Comparison of ENCODE assay signal across 10 mouse cellular contexts in the genomic region with DNA sequence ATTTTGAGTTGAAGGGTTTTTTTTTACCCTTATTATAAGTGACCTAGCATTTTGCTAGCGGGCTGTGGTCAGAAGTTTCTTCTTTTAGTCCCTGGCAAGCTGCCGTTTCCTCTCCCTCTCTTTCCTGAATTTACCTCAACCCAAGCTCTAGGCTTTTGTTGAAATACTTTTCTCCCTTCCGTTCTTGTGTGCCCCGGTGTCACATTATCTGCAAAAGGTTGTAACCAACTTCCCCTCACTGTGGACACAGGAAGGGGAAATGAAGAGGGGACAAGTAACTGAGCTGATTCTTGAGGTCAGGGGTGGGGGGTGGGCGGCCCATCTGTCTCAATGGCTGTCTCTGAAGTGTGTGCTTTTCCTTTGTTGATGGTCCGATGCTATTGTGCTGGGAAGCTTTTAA.
A peak's percentile ranks its signal among the peaks of the same experiment; 100 is the strongest.
DNase-seq lines count a peak whose midpoint lies in the region.
"Had no signal": no experiment of that assay in that cellular context is flagged by ENCODE, and none has a peak within 500 bp of the region (broad histone marks: within the 10 kb centered on the region; RNA-seq: fewer than 3 reads in every experiment).

No protein-coding gene starts in this region.

- DNase-seq in embryo, embryonic 10.5 days (ENCODE audit: low spot score): peak; percentile 35
- no peak for DNase-seq in embryo, embryonic 11 days
- DNase-seq in adrenal gland, postnatal 10 days: peak; percentile 20
- DNase-seq in heart, postnatal 10 days: peak; percentile 15 to 21
- DNase-seq in kidney, postnatal 14 days: peak; percentile 65
- no peak for DNase-seq in spleen, postnatal 10 days (ENCODE audit: low spot score in 2 of 2)
- no peak for DNase-seq in spleen, postnatal 4 days (ENCODE audit: low spot score in 2 of 2)
- no peak for DNase-seq in left cerebral cortex, postnatal 25 days (ENCODE audit: low spot score in 2 of 2)
- DNase-seq: layer of hippocampus, adult 9-11 months; right cerebral cortex, postnatal 25 days had no signal

- intact Hi-C loops in heart, postnatal 10 days (cut with DNase I): loop anchor here (5.0 kb wide), 1 partner anchor 82 kb away; no protein-coding TSS in a partner anchor
- intact Hi-C loops in left cerebral cortex, postnatal 25 days (cut with DNase I): no loop called here

Comparison
In these comparisons a context has a peak if more than half of its experiments do, and no peak if none do; other contexts are left out.
1. DNase-seq: peak in embryo, embryonic 10.5 days (single experiment), adrenal gland, postnatal 10 days (single experiment), heart, postnatal 10 days (2 of 2) and kidney, postnatal 14 days (single experiment); none in embryo, embryonic 11 days (single experiment), spleen, postnatal 10 days (0 of 2), spleen, postnatal 4 days (0 of 2) and left cerebral cortex, postnatal 25 days (0 of 2).